Mouse (Mus musculus) cortical plate, adult 2 months (tissue): Measurements from ENCODE around the gene Bcl7b.

Experiments used
- CTCF ChIP-seq: fragments of 200-500 bp; IDR thresholded peaks from 2 replicates; pipeline ENCODE4 v1.5.1; 2011; ENCODE audit warnings: mild to moderate bottlenecking, control low read depth, low read length; ENCODE audit not compliant: insufficient read depth; ENCODE audit errors: extremely low read depth
- POLR2A ChIP-seq: fragments of 200-500 bp; IDR thresholded peaks from 2 replicates; pipeline ENCODE4 v1.6.1; 2011; ENCODE audit warnings: mild to moderate bottlenecking, low read length, control low read depth; ENCODE audit not compliant: insufficient read depth; ENCODE audit errors: extremely low read depth

- TF ChIP-seq CTCF (no peak), POLR2A (peak; percentile 48)
These were observed 18.7 kb downstream of the Bcl7b start, which contains the start of gene Baz1b for GRCm38 (mm10) chr5:135186621-135187348.
